ENCODE assay signal across 10 mouse cellular contexts in the genomic region with DNA sequence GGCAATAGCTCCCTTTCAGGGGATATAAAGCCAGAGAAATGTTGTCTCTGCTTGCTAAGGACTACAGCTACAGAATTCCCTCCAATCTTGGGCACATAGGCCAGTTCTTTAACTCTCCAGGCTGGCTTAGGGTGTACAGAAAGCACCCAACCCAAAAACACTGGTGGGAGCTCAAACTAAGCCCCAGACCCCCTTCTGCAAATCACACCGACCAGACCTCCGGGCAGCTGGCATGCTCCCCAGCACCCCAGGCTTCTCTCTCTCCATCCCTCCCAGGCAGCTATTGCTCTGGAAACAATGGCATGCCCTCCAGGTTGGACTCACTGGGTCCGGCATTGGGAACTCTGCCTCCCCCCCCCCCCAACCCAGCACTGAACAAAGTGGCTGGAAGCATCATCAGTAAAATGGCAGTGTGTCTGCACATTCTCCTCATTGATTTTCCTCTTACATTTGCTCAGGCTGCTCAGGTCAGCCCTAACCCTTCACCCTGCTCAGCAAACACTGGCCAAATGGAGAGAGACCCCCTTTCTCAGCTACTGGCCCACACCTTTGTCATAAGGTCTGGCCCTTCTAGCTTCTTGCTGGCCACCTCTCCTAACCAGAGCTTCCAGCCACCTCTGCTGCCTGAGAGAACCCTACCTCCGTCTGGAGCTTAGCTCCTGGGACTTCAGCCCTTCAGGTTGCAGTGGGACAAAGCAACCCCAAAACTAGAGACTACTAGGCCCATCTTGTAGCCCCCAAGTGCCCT. TPM values are rescaled to one million over a fixed set of nuclear protein-coding genes. Genes with fewer than 3 reads are reported as not detected.
DNase-seq lines count a peak whose midpoint lies in the region; ATAC-seq and TF ChIP-seq lines count a peak whose summit lies in the region.
"Had no signal": no experiment of that assay in that cellular context is flagged by ENCODE, and none has a peak within 500 bp of the region (broad histone marks: within the 10 kb centered on the region; RNA-seq: fewer than 3 reads in every experiment).

No protein-coding gene starts in this region.

- H3K4me1 ChIP-seq in lung, adult 2 months (ENCODE audit: control insufficient read depth, insufficient read depth, low read length) = peaks cover 2% of the 10 kb centered on the region; the same call in 1 of the 2 replicates
- H3K4me1 ChIP-seq in hindbrain, embryonic 14.5 days (replicated peaks; ENCODE audit: control insufficient read depth, insufficient read depth, low read length) = peaks cover 10% of the 10 kb centered on the region
- H3K4me1 ChIP-seq in limb, embryonic 13.5 days = peaks cover 67% of the 10 kb centered on the region
- peaks cover 24% of the 10 kb centered on the region for H3K4me1 ChIP-seq in stomach, embryonic 16.5 days (ENCODE audit: control insufficient read depth, insufficient read depth, low read length)
- H3K4me1 ChIP-seq: midbrain, embryonic 12.5 days had no signal

- H3K4me3 ChIP-seq in lung, adult 2 months (replicated peaks; ENCODE audit: extremely low read depth, low read depth, low read length) = peak overlapping the region; percentile 63
- peak overlapping the region; percentile 71 for H3K4me3 ChIP-seq in hindbrain, embryonic 14.5 days (replicated peaks; ENCODE audit: low read length)
- 0 out of 2 replicates have a peak overlapping the region, but pooled peaks have one; percentile 4 for H3K4me3 ChIP-seq in limb, embryonic 13.5 days
- H3K4me3 ChIP-seq in stomach, embryonic 16.5 days (replicated peaks; ENCODE audit: low read length) = peak overlapping the region; percentile 60
- H3K4me3 ChIP-seq: midbrain, embryonic 12.5 days had no signal

- H3K9me3 ChIP-seq in hindbrain, embryonic 14.5 days (ENCODE audit: control insufficient read depth, low read length) = no peaks in the 10 kb centered on the region
- no peaks in the 10 kb centered on the region for H3K9me3 ChIP-seq in limb, embryonic 13.5 days
- H3K9me3 ChIP-seq in stomach, embryonic 16.5 days (replicated peaks; ENCODE audit: control insufficient read depth, low read length) = no peaks in the 10 kb centered on the region
- H3K9me3 ChIP-seq: midbrain, embryonic 12.5 days had no signal

- H3K9ac ChIP-seq in hindbrain, embryonic 14.5 days = peak overlapping the region; percentile 99
- H3K9ac ChIP-seq in limb, embryonic 13.5 days = no peak overlapping the region
- peak overlapping the region; percentile 91 for H3K9ac ChIP-seq in stomach, embryonic 16.5 days (ENCODE audit: low read length)
- H3K9ac ChIP-seq: midbrain, embryonic 12.5 days had no signal

- H3K27ac ChIP-seq in hindbrain, embryonic 14.5 days = peak overlapping the region; percentile 100
- H3K27ac ChIP-seq in limb, embryonic 13.5 days = no peak overlapping the region
- peak overlapping the region; percentile 98 for H3K27ac ChIP-seq in stomach, embryonic 16.5 days (ENCODE audit: low read length)
- H3K27ac ChIP-seq: midbrain, embryonic 12.5 days had no signal

- H3K4me2 ChIP-seq in hindbrain, embryonic 14.5 days (replicated peaks) = peak overlapping the region; percentile 81
- H3K4me2 ChIP-seq in limb, embryonic 13.5 days (replicated peaks) = peak overlapping the region; percentile 37
- peak overlapping the region; percentile 71 for H3K4me2 ChIP-seq in stomach, embryonic 16.5 days (ENCODE audit: low read depth, low read length)
- H3K4me2 ChIP-seq: midbrain, embryonic 12.5 days had no signal

- ATAC-seq in hindbrain, embryonic 14.5 days (ENCODE audit: low FRiP score) = no peak
- ATAC-seq in limb, embryonic 13.5 days (ENCODE audit: low FRiP score, low read depth) = no peak
- no peak for ATAC-seq in stomach, embryonic 16.5 days (ENCODE audit: insufficient read depth, low FRiP score)

- peaks cover 78% of the 10 kb centered on the region for H3K27me3 ChIP-seq in hindbrain, embryonic 14.5 days (ENCODE audit: control insufficient read depth, insufficient read depth, low read length)
- H3K27me3 ChIP-seq in limb, embryonic 13.5 days = peaks cover 74% of the 10 kb centered on the region
- H3K27me3 ChIP-seq in stomach, embryonic 16.5 days (ENCODE audit: control insufficient read depth, insufficient read depth, low read length) = no peaks in the 10 kb centered on the region

- 21% methylated on average over 4 of the region's 4 CpGs for WGBS in lung, adult 2 months
- WGBS in hindbrain, embryonic 14.5 days = 0% methylated on average over 3 of the region's 4 CpGs
- 30% methylated on average over 4 of the region's 4 CpGs for WGBS in limb, embryonic 13.5 days
- WGBS in stomach, embryonic 16.5 days = 17% methylated on average over 4 of the region's 4 CpGs

- no peak for TF ChIP-seq CTCF in lung, adult 2 months (IDR thresholded peaks at IDR 0.05; ENCODE audit: insufficient read depth, low read length)

- TF ChIP-seq POLR2A in lung, adult 2 months (IDR thresholded peaks at IDR 0.05; ENCODE audit: borderline replicate concordance, extremely low read depth, low read depth, low read length) = no peak

- peak; percentile 25 for DNase-seq in lung, adult 2 months
- no peak for DNase-seq in lung, adult 18-20 months
- no peak for DNase-seq in hindbrain, embryonic 14.5 days (ENCODE audit: low spot score)
- DNase-seq in layer of hippocampus, adult 8-10 months (ENCODE audit: low spot score in 2 of 2) = no peak
- no peak for DNase-seq in urinary bladder, postnatal 14 days (ENCODE audit: low spot score)

- no peaks in the 10 kb centered on the region for H3K36me3 ChIP-seq in hindbrain, embryonic 14.5 days (replicated peaks; ENCODE audit: control insufficient read depth, insufficient read depth)
- no peaks in the 10 kb centered on the region; the same call in 1 of the 2 replicates for H3K36me3 ChIP-seq in limb, embryonic 13.5 days
- no peaks in the 10 kb centered on the region for H3K36me3 ChIP-seq in stomach, embryonic 16.5 days (ENCODE audit: control insufficient read depth, insufficient read depth, low read length)
- H3K36me3 ChIP-seq: midbrain, embryonic 12.5 days had no signal

RNA-seq across cellular contexts. Expression of gene 5730596B20Rik, which starts 1.8 kb away (rescaled TPM):
- polyA plus RNA-seq in lung, adult 2 months (2012; rRNA removed) = 0.26 and 0.31 TPM in 2 replicates
- 4.1 and 5.0 TPM in 2 replicates for polyA plus RNA-seq in hindbrain, embryonic 14.5 days (2014; fragmentation: Nextera tagmentation; extraction: Ambion mirVana)
- 0.66 and 0.71 TPM in 2 replicates for polyA plus RNA-seq in limb, embryonic 13.5 days (2015; fragmentation: Nextera tagmentation; extraction: Ambion mirVana)
- polyA plus RNA-seq in stomach, embryonic 16.5 days (2015; fragmentation: Nextera tagmentation; extraction: Ambion mirVana) = 2.1 and 2.6 TPM in 2 replicates
- not detected for total RNA-seq in layer of hippocampus, adult 8-10 months (2022)
- total RNA-seq: common myeloid progenitor, adult 5-6 weeks; layer of hippocampus, postnatal 25 days had no signal
- polyA plus RNA-seq: midbrain, embryonic 12.5 days had no signal

RNA-seq across cellular contexts. Expression of gene Hoxa4, which starts 12.5 kb away (rescaled TPM):
- 5.7 and 8.4 TPM in 2 replicates for polyA plus RNA-seq in lung, adult 2 months (2012; rRNA removed)
- polyA plus RNA-seq in hindbrain, embryonic 14.5 days (2014; fragmentation: Nextera tagmentation; extraction: Ambion mirVana) = 19.7 and 22.5 TPM in 2 replicates
- polyA plus RNA-seq in limb, embryonic 13.5 days (2015; fragmentation: Nextera tagmentation; extraction: Ambion mirVana) = 0.52 and 0.96 TPM in 2 replicates
- 2.5 and 2.8 TPM in 2 replicates for polyA plus RNA-seq in stomach, embryonic 16.5 days (2015; fragmentation: Nextera tagmentation; extraction: Ambion mirVana)
- not detected for total RNA-seq in layer of hippocampus, adult 8-10 months (2022)
- total RNA-seq: layer of hippocampus, postnatal 25 days had no signal
- polyA plus RNA-seq: midbrain, embryonic 12.5 days had no signal

RNA-seq across cellular contexts. Expression of gene Hoxa2, which starts 14.5 kb away (rescaled TPM):
- 4.2 and 4.7 TPM in 2 replicates for polyA plus RNA-seq in lung, adult 2 months (2012; rRNA removed)
- polyA plus RNA-seq in hindbrain, embryonic 14.5 days (2014; fragmentation: Nextera tagmentation; extraction: Ambion mirVana) = 27.6 and 35.1 TPM in 2 replicates
- polyA plus RNA-seq in limb, embryonic 13.5 days (2015; fragmentation: Nextera tagmentation; extraction: Ambion mirVana) = 1.5 and 2.5 TPM in 2 replicates
- polyA plus RNA-seq in stomach, embryonic 16.5 days (2015; fragmentation: Nextera tagmentation; extraction: Ambion mirVana) = 7.4 and 8.5 TPM in 2 replicates
- not detected for total RNA-seq in layer of hippocampus, adult 8-10 months (2022)
- total RNA-seq: common myeloid progenitor, adult 5-6 weeks; layer of hippocampus, postnatal 25 days had no signal

RNA-seq across cellular contexts. Expression of gene Hoxa1, which starts 21.0 kb away (rescaled TPM):
- 1.4 and 1.9 TPM in 2 replicates for polyA plus RNA-seq in lung, adult 2 months (2012; rRNA removed)
- polyA plus RNA-seq in hindbrain, embryonic 14.5 days (2014; fragmentation: Nextera tagmentation; extraction: Ambion mirVana) = 2.6 and 3.0 TPM in 2 replicates
- polyA plus RNA-seq in limb, embryonic 13.5 days (2015; fragmentation: Nextera tagmentation; extraction: Ambion mirVana) = 1.1 and 1.5 TPM in 2 replicates
- polyA plus RNA-seq in stomach, embryonic 16.5 days (2015; fragmentation: Nextera tagmentation; extraction: Ambion mirVana) = 1.4 and 1.5 TPM in 2 replicates
- total RNA-seq in layer of hippocampus, adult 8-10 months (2022) = not detected
- total RNA-seq: common myeloid progenitor, adult 5-6 weeks; layer of hippocampus, postnatal 25 days had no signal

RNA-seq across cellular contexts. Expression of gene Hoxa5, which starts 25.3 kb away (rescaled TPM):
- 29.1 and 46.9 TPM in 2 replicates for polyA plus RNA-seq in lung, adult 2 months (2012; rRNA removed)
- polyA plus RNA-seq in hindbrain, embryonic 14.5 days (2014; fragmentation: Nextera tagmentation; extraction: Ambion mirVana) = 175 and 180 TPM in 2 replicates
- 4.8 and 5.3 TPM in 2 replicates for polyA plus RNA-seq in limb, embryonic 13.5 days (2015; fragmentation: Nextera tagmentation; extraction: Ambion mirVana)
- 8.8 and 11.0 TPM in 2 replicates for polyA plus RNA-seq in stomach, embryonic 16.5 days (2015; fragmentation: Nextera tagmentation; extraction: Ambion mirVana)
- total RNA-seq in layer of hippocampus, adult 8-10 months (2022) = not detected
- total RNA-seq: layer of hippocampus, postnatal 25 days had no signal
- polyA plus RNA-seq: midbrain, embryonic 12.5 days had no signal

Comparison
In these comparisons a context has a peak if more than half of its experiments do, and no peak if none do; other contexts are left out.
1. H3K4me3 ChIP-seq: peak in every context shown above with its lines; median percentile 71 in hindbrain, embryonic 14.5 days; 63 in lung, adult 2 months; 60 in stomach, embryonic 16.5 days; 4 in limb, embryonic 13.5 days.